Mouse (Mus musculus) hindbrain, embryonic 14.5 days (tissue): ENCODE measurements around the gene Zfyve26. TPM values are rescaled to one million over a fixed set of nuclear protein-coding genes. Genes with fewer than 3 reads are reported as not detected.

Experiments used
- ATAC-seq: fragments of 200-750 bp; cut with Nextera tagmentation; 2 replicates; pipeline ENCODE4 v1.8.0; 2017; ENCODE audit warnings: moderate number of reproducible peaks, mild to moderate bottlenecking, moderate TSS enrichment, moderate library complexity; ENCODE audit not compliant: low FRiP score
- DNase-seq: peaks from one replicate; pipeline ENCODE4 v3.0.0-alpha.2; 2015; ENCODE audit warnings: low spot score
- H3K27ac ChIP-seq: fragments of 300-500 bp; sonication (generic); 2 replicates; pipeline ENCODE4 v1.5.1; 2014; ENCODE audit warnings: mild to moderate bottlenecking, moderate library complexity
- H3K27me3 ChIP-seq: fragments of 300-500 bp; sonication (generic); 2 replicates; pipeline ENCODE4 v1.6.1; 2014; ENCODE audit warnings: mild to moderate bottlenecking, low read length, mixed read lengths; ENCODE audit not compliant: control insufficient read depth, insufficient read depth
- H3K36me3 ChIP-seq: fragments of 300-500 bp; sonication (generic); replicated peaks from 2 replicates; pipeline ENCODE4 v1.6.1; 2014; ENCODE audit not compliant: control insufficient read depth, insufficient read depth
- H3K4me1 ChIP-seq: fragments of 300-500 bp; sonication (generic); replicated peaks from 2 replicates; pipeline ENCODE4 v1.6.1; 2014; ENCODE audit warnings: antibody characterized with exemption, low read length, mixed read lengths; ENCODE audit not compliant: control insufficient read depth, insufficient read depth
- H3K4me2 ChIP-seq: fragments of 300-500 bp; sonication (generic); replicated peaks from 2 replicates; pipeline ENCODE4 v1.6.1; 2014; ENCODE audit warnings: mild to moderate bottlenecking, moderate library complexity
- H3K4me3 ChIP-seq: fragments of 300-500 bp; sonication (generic); replicated peaks from 2 replicates; pipeline ENCODE4 v1.5.1; 2014; ENCODE audit warnings: mild to moderate bottlenecking, low read length
- H3K9ac ChIP-seq: fragments of 300-500 bp; sonication (generic); 2 replicates; pipeline ENCODE4 v1.6.1; 2014
- H3K9me3 ChIP-seq: fragments of 300-500 bp; sonication (generic); 2 replicates; pipeline ENCODE4 v1.6.1; 2016; ENCODE audit warnings: low read length; ENCODE audit not compliant: control insufficient read depth
- WGBS: fragments of 180-500 bp; shearing (Covaris S2); extraction: QIAGEN DNeasy Blood & Tissue Kit; methylation state at CpG from one replicate; pipeline ENCODE4 v1.1.7; 2014; 5-methylcytosine and 5-hydroxymethylcytosine counted together
- polyA plus RNA-seq: library from polyadenylated mRNA; unstranded; fragments of >200 nt; fragmentation: Nextera tagmentation; extraction: Ambion mirVana; gene quantifications from 2 replicates; pipeline ENCODE4 v1.2.1, GENCODE M21; 2014

The Zfyve26 gene
- polyA plus RNA-seq, 1 experiment from 2014 or later: 11.7 TPM

GRCm38 (mm10) chr12:79242921-79243320 is 53.2 kb downstream of the Zfyve26 start:
- Histone ChIP-seq H3K4me1 (no peaks in the 10 kb centered on the region), H3K27ac (no peak overlapping the region), H3K36me3 (peaks cover 98% of the 10 kb centered on the region), H3K9ac (no peak overlapping the region), H3K27me3 (no peaks in the 10 kb centered on the region), H3K9me3 (no peaks in the 10 kb centered on the region), H3K4me3 (no peak overlapping the region), H3K4me2 (no peak overlapping the region)
- DNase-seq (no peak), ATAC-seq (no peak)
- 95% methylated on average over 6 of the region's 6 CpGs for WGBS

- no peak overlapping the region for H3K27ac ChIP-seq
- H3K36me3 ChIP-seq: peaks cover 99% of the 10 kb centered on the region
- 99% methylated on average over 2 of the region's 2 CpGs for WGBS
- no peak for ATAC-seq
- no peak overlapping the region for H3K4me3 ChIP-seq
- DNase-seq: no peak
- H3K27me3 ChIP-seq: no peaks in the 10 kb centered on the region
- H3K9me3 ChIP-seq: no peaks in the 10 kb centered on the region
- no peak overlapping the region for H3K9ac ChIP-seq
- no peak overlapping the region for H3K4me2 ChIP-seq
- H3K4me1 ChIP-seq: no peaks in the 10 kb centered on the region
These were observed 54.1 kb downstream of the Zfyve26 start for GRCm38 (mm10) chr12:79241985-79242384.

GRCm38 (mm10) chr12:79235485-79236080 is 60.5 kb downstream of the Zfyve26 start:
- Histone ChIP-seq H3K4me2 (no peak overlapping the region), H3K9ac (no peak overlapping the region), H3K27ac (no peak overlapping the region), H3K4me3 (no peak overlapping the region), H3K36me3 (peaks cover 59% of the 10 kb centered on the region), H3K27me3 (no peaks in the 10 kb centered on the region), H3K4me1 (no peaks in the 10 kb centered on the region), H3K9me3 (no peaks in the 10 kb centered on the region)
- ATAC-seq (no peak), DNase-seq (no peak)
- 59% methylated on average over 11 of the region's 11 CpGs for WGBS

GRCm38 (mm10) chr12:79217511-79217910 is 78.6 kb downstream of the Zfyve26 start:
- no peak overlapping the region for H3K27ac ChIP-seq
- H3K4me2 ChIP-seq: no peak overlapping the region
- ATAC-seq (no peak), DNase-seq (no peak)
- H3K4me3 ChIP-seq: no peak overlapping the region
- 67% methylated on average over 5 of the region's 5 CpGs for WGBS
- no peaks in the 10 kb centered on the region for H3K27me3 ChIP-seq
- H3K36me3 ChIP-seq: no peaks in the 10 kb centered on the region
- H3K4me1 ChIP-seq: no peaks in the 10 kb centered on the region
- H3K9ac ChIP-seq: no peak overlapping the region
- no peaks in the 10 kb centered on the region for H3K9me3 ChIP-seq

- Histone ChIP-seq H3K9ac (no peak overlapping the region), H3K36me3 (no peaks in the 10 kb centered on the region), H3K4me3 (no peak overlapping the region), H3K27me3 (no peaks in the 10 kb centered on the region), H3K4me1 (no peaks in the 10 kb centered on the region), H3K9me3 (no peaks in the 10 kb centered on the region), H3K4me2 (no peak overlapping the region), H3K27ac (no peak overlapping the region)
- ATAC-seq (no peak), DNase-seq (no peak)
- WGBS: 93% methylated on average over 8 of the region's 8 CpGs
These were observed 84.7 kb downstream of the Zfyve26 start for GRCm38 (mm10) chr12:79211447-79211846.

GRCm38 (mm10) chr12:79208703-79209464 is 87.2 kb downstream of the Zfyve26 start, which contains the start of gene Rdh12:
Gene Rdh12, plus strand, starts transcription at chr12:79208914.
- WGBS: 4% methylated on average over 13 of the region's 13 CpGs

GRCm38 (mm10) chr12:79201882-79202281 is 94.2 kb downstream of the Zfyve26 start:
- no peaks in the 10 kb centered on the region for H3K9me3 ChIP-seq
- no peak overlapping the region for H3K4me3 ChIP-seq
- no peak overlapping the region for H3K9ac ChIP-seq
- H3K27ac ChIP-seq: no peak overlapping the region
- ATAC-seq (no peak), DNase-seq (no peak)
- no peak overlapping the region for H3K4me2 ChIP-seq
- no peaks in the 10 kb centered on the region for H3K36me3 ChIP-seq
- H3K27me3 ChIP-seq: no peaks in the 10 kb centered on the region
- H3K4me1 ChIP-seq: no peaks in the 10 kb centered on the region
- WGBS: 83% methylated on average over 3 of the region's 3 CpGs

More at GRCm38 (mm10) chr12:79208703-79209464, 87.2 kb downstream of the Zfyve26 start, which contains the start of gene Rdh12:
- peak; percentile 38 for DNase-seq
- Histone ChIP-seq H3K36me3 (no peaks in the 10 kb centered on the region), H3K27me3 (no peaks in the 10 kb centered on the region), H3K27ac (no peak within 1 kb of the TSS), H3K4me3 (peak within 1 kb of the TSS; percentile 20), H3K9me3 (no peaks in the 10 kb centered on the region), H3K9ac (peak within 1 kb of the TSS; percentile 3; the same call in 1 of the 2 replicates), H3K4me2 (peak within 1 kb of the TSS; percentile 48), H3K4me1 (no peaks in the 10 kb centered on the region)
- no peak; the same call in 1 of the 2 replicates for ATAC-seq

- H3K4me1 ChIP-seq: no peaks in the 10 kb centered on the region
- WGBS: 90% methylated on average over 5 of the region's 5 CpGs
- ATAC-seq (no peak), DNase-seq (no peak)
- no peaks in the 10 kb centered on the region for H3K9me3 ChIP-seq
- no peak overlapping the region for H3K27ac ChIP-seq
- H3K36me3 ChIP-seq: no peaks in the 10 kb centered on the region
- no peak overlapping the region for H3K4me2 ChIP-seq
- H3K4me3 ChIP-seq: no peak overlapping the region
- H3K27me3 ChIP-seq: no peaks in the 10 kb centered on the region
- H3K9ac ChIP-seq: no peak overlapping the region
These were observed 99.0 kb downstream of the Zfyve26 start for GRCm38 (mm10) chr12:79197105-79197504.

- H3K4me1 ChIP-seq: peaks cover 15% of the 10 kb centered on the region
- H3K27me3 ChIP-seq: no peaks in the 10 kb centered on the region
- WGBS: 13% methylated on average over 3 of the region's 3 CpGs
- no peak overlapping the region for H3K4me2 ChIP-seq
- H3K4me3 ChIP-seq: no peak overlapping the region
- H3K9me3 ChIP-seq: no peaks in the 10 kb centered on the region
- DNase-seq: peak; percentile 71
- H3K27ac ChIP-seq: no peak overlapping the region
- no peak overlapping the region for H3K9ac ChIP-seq
- no peaks in the 10 kb centered on the region for H3K36me3 ChIP-seq
- no peak for ATAC-seq
These were observed 102.7 kb downstream of the Zfyve26 start for GRCm38 (mm10) chr12:79193441-79193840.
